Mouse (Mus musculus) cerebellum, adult 2 months (tissue): ENCODE data around the gene Slc10a6.

ENCODE experiments used
- CTCF ChIP-seq: fragments of 200-500 bp; IDR thresholded peaks from 2 replicates; pipeline ENCODE4 v1.5.1; 2011; ENCODE audit warnings: low read depth, mild to moderate bottlenecking, control low read depth, low read length, moderate library complexity, borderline replicate concordance; ENCODE audit not compliant: insufficient read depth
- POLR2A ChIP-seq: fragments of 200-500 bp; IDR thresholded peaks from 2 replicates; pipeline ENCODE4 v1.6.1; 2011; ENCODE audit warnings: low read length, control low read depth, borderline replicate concordance; ENCODE audit not compliant: insufficient read depth

DNA sequence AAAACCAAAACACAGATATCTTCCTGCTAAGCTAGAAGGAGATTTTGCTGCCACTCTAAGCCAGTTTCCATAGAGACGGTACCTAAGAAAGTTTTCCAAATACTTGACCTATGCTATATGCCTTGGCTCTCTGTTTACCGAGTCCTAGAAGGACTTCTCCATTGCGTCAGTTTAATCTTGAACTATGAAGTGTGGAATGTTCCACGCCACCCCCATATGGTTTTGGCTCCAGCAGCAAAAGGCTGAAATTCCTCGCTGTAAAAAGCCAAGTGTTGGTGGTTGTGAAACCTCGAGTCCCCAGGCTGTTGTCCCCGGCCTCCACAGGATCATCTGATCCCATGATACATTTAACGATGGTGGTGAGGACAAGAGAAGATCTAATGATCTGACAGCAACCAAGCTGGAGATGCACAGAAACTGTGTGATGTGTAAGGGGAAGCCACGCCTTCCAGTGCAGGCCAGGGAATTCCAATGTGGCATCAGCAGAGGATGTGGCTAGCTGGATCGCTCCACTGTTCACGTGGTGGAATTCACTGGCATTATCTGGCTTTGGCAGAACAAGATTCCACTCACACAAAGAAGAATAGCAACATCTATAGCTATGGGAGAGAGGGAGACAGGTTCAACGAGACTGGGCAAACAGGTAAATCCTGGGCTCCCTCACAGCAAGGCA, 8.8 kb downstream of the Slc10a6 start:
- TF ChIP-seq CTCF (no peak), POLR2A (no peak)
